In genomic region chr5:126787706-126788610, GRCm38 (mm10) we compare ENCODE assay signal across 9 mouse cellular contexts.
A peak's percentile ranks its signal among the peaks of the same experiment; 100 is the strongest.
DNase-seq lines count a peak whose midpoint lies in the region; ATAC-seq and TF ChIP-seq lines count a peak whose summit lies in the region.
"Had no signal": no experiment of that assay in that cellular context is flagged by ENCODE, and none has a peak within 500 bp of the region (broad histone marks: within the 10 kb centered on the region; RNA-seq: fewer than 3 reads in every experiment).

No protein-coding gene starts in this region.

- H3K27ac ChIP-seq in forebrain, postnatal 0 days (ENCODE audit: low read depth, low read length): no peak overlapping the region
- H3K27ac ChIP-seq in hindbrain, embryonic 11.5 days (ENCODE audit: low read depth, low read length): no peak overlapping the region
- H3K27ac ChIP-seq in limb, embryonic 13.5 days: no peak overlapping the region
- no peak overlapping the region for H3K27ac ChIP-seq in midbrain, embryonic 15.5 days

- H3K4me1 ChIP-seq in forebrain, postnatal 0 days (ENCODE audit: insufficient read depth): 0 out of 2 replicates have a peak, but pooled peaks cover 2% of the 10 kb centered on the region
- H3K4me1 ChIP-seq in hindbrain, embryonic 11.5 days (replicated peaks; ENCODE audit: control insufficient read depth, insufficient read depth, low read length): no peaks in the 10 kb centered on the region
- H3K4me1 ChIP-seq in limb, embryonic 13.5 days: peaks cover 15% of the 10 kb centered on the region
- H3K4me1 ChIP-seq in midbrain, embryonic 15.5 days: peaks cover 8% of the 10 kb centered on the region

- H3K36me3 ChIP-seq in forebrain, postnatal 0 days (ENCODE audit: insufficient read depth): no peaks in the 10 kb centered on the region
- no peaks in the 10 kb centered on the region for H3K36me3 ChIP-seq in hindbrain, embryonic 11.5 days (ENCODE audit: control insufficient read depth, insufficient read depth, low read length)
- H3K36me3 ChIP-seq in limb, embryonic 13.5 days: no peaks in the 10 kb centered on the region
- no peaks in the 10 kb centered on the region for H3K36me3 ChIP-seq in midbrain, embryonic 15.5 days (replicated peaks)

- no peak for TF ChIP-seq CTCF in forebrain, postnatal 0 days (IDR thresholded peaks at IDR 0.05; ENCODE audit: low read depth)

- WGBS in forebrain, postnatal 0 days: 4% methylated on average over 29 of the region's 29 CpGs
- WGBS in hindbrain, embryonic 11.5 days: 6% methylated on average over 29 of the region's 29 CpGs
- 4% methylated on average over 29 of the region's 29 CpGs for WGBS in limb, embryonic 13.5 days
- 6% methylated on average over 29 of the region's 29 CpGs for WGBS in midbrain, embryonic 15.5 days

- DNase-seq in left cerebral cortex, adult 18-20 months (ENCODE audit: low spot score in 2 of 2): peak; percentile 45 to 63
- DNase-seq in left cerebral cortex, adult 11 months (ENCODE audit: low spot score): no peak
- DNase-seq in forebrain, postnatal 0 days: no peak
- peak; percentile 70 for DNase-seq in hindbrain, embryonic 11.5 days (ENCODE audit: low spot score)
- DNase-seq in yolk sac, embryonic 10.5 days (ENCODE audit: low spot score): peak; percentile 21
- DNase-seq in right cerebral cortex, postnatal 25 days: no peak

- ATAC-seq in forebrain, postnatal 0 days: peak; percentile 51; the same call in 1 of the 2 replicates
- peak; percentile 81 for ATAC-seq in hindbrain, embryonic 11.5 days (ENCODE audit: low FRiP score)
- ATAC-seq in limb, embryonic 13.5 days (ENCODE audit: low FRiP score, low read depth): peak; percentile 59; the same call in 1 of the 2 replicates
- no peak for ATAC-seq in midbrain, embryonic 15.5 days (replicated peaks)

- H3K4me2 ChIP-seq in forebrain, postnatal 0 days (ENCODE audit: low read depth): peak overlapping the region; percentile 40
- peak overlapping the region; percentile 67 for H3K4me2 ChIP-seq in hindbrain, embryonic 11.5 days (replicated peaks; ENCODE audit: low read depth, low read length)
- peak overlapping the region; percentile 63 for H3K4me2 ChIP-seq in limb, embryonic 13.5 days (replicated peaks)
- peak overlapping the region; percentile 52 for H3K4me2 ChIP-seq in midbrain, embryonic 15.5 days

- 0 out of 2 replicates have a peak, but pooled peaks cover 3% of the 10 kb centered on the region for H3K27me3 ChIP-seq in forebrain, postnatal 0 days (ENCODE audit: insufficient read depth, low read length)
- H3K27me3 ChIP-seq in hindbrain, embryonic 11.5 days (ENCODE audit: control insufficient read depth, insufficient read depth, low read length): no peaks in the 10 kb centered on the region
- H3K27me3 ChIP-seq in limb, embryonic 13.5 days: peaks cover 11% of the 10 kb centered on the region; the same call in 1 of the 2 replicates
- peaks cover 10% of the 10 kb centered on the region for H3K27me3 ChIP-seq in midbrain, embryonic 15.5 days (replicated peaks)

- H3K9me3 ChIP-seq in forebrain, postnatal 0 days (ENCODE audit: low read length): no peaks in the 10 kb centered on the region
- no peaks in the 10 kb centered on the region for H3K9me3 ChIP-seq in hindbrain, embryonic 11.5 days (ENCODE audit: control insufficient read depth, low read length)
- no peaks in the 10 kb centered on the region for H3K9me3 ChIP-seq in limb, embryonic 13.5 days
- H3K9me3 ChIP-seq in midbrain, embryonic 15.5 days: no peaks in the 10 kb centered on the region

- peak overlapping the region; percentile 17 for H3K4me3 ChIP-seq in forebrain, postnatal 0 days (ENCODE audit: low read depth, low read length)
- H3K4me3 ChIP-seq in hindbrain, embryonic 11.5 days (ENCODE audit: low read depth, low read length): peak overlapping the region; percentile 31
- H3K4me3 ChIP-seq in limb, embryonic 13.5 days: peak overlapping the region; percentile 39
- H3K4me3 ChIP-seq in midbrain, embryonic 15.5 days: peak overlapping the region; percentile 30
- H3K4me3 ChIP-seq: erythroblast, embryonic 14.5 days had no signal

- no peak overlapping the region for H3K9ac ChIP-seq in forebrain, postnatal 0 days
- H3K9ac ChIP-seq in hindbrain, embryonic 11.5 days (ENCODE audit: low read depth, low read length): no peak overlapping the region
- no peak overlapping the region for H3K9ac ChIP-seq in limb, embryonic 13.5 days
- no peak overlapping the region for H3K9ac ChIP-seq in midbrain, embryonic 15.5 days

Comparison
In these comparisons a context has a peak if more than half of its experiments do, and no peak if none do; other contexts are left out.
1. DNase-seq: peak in left cerebral cortex, adult 18-20 months (2 of 2), hindbrain, embryonic 11.5 days (single experiment) and yolk sac, embryonic 10.5 days (single experiment); none in left cerebral cortex, adult 11 months (single experiment), forebrain, postnatal 0 days (single experiment) and right cerebral cortex, postnatal 25 days (single experiment).
2. Peak in every context shown above with its lines, with median percentiles within 50 percentile points of each other: H3K4me2 ChIP-seq and H3K4me3 ChIP-seq.